In the genomic region with DNA sequence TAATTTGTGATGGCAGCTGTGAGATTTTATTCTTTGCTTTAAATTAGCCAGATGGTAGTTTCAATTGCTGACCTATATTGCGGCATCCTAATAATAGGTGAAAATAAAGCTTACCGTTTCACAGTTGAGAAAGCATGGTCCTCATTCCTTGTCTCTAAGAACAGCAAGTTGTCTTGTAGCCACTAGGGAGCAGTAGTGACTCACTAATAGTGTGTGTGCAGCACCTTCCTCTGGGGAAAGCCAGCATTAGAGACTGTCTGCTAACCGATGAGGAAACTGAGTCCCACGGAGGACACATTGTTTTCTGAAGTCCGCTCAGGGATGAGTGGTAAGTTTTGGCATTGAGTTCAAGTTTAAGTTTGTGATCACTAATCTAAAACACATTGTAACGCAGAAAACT, we compare ENCODE assay signal across 9 mouse cellular contexts. TPM values are rescaled to one million over a fixed set of nuclear protein-coding genes. Genes with fewer than 3 reads are reported as not detected.
DNase-seq lines count a peak whose midpoint lies in the region; ATAC-seq and TF ChIP-seq lines count a peak whose summit lies in the region.
"Had no signal": no experiment of that assay in that cellular context is flagged by ENCODE, and none has a peak within 500 bp of the region (broad histone marks: within the 10 kb centered on the region; RNA-seq: fewer than 3 reads in every experiment).

No protein-coding gene starts in this region.

- no peaks in the 10 kb centered on the region for H3K27me3 ChIP-seq in kidney, embryonic 14.5 days (ENCODE audit: control insufficient read depth, insufficient read depth, low read length)
- peaks cover 3% of the 10 kb centered on the region for H3K27me3 ChIP-seq in CH12.LX (replicated peaks)
- H3K27me3 ChIP-seq in intestine, embryonic 15.5 days (replicated peaks), result no peaks in the 10 kb centered on the region
- H3K27me3 ChIP-seq: liver, embryonic 13.5 days had no signal

- no peaks in the 10 kb centered on the region for H3K4me1 ChIP-seq in kidney, embryonic 14.5 days (ENCODE audit: control insufficient read depth, insufficient read depth, low read length)
- no peaks in the 10 kb centered on the region for H3K4me1 ChIP-seq in CH12.LX (ENCODE audit: control insufficient read depth in 1 of 2, insufficient read depth in 2 of 2)
- H3K4me1 ChIP-seq in intestine, embryonic 15.5 days (replicated peaks), result no peaks in the 10 kb centered on the region
- H3K4me1 ChIP-seq: liver, embryonic 13.5 days had no signal

- no peak for TF ChIP-seq POLR2A in CH12.LX (IDR thresholded peaks at IDR 0.05; ENCODE audit: low read depth, low read length)

- peak; percentile 25 for DNase-seq in kidney, adult 9 months
- DNase-seq in 416B (ENCODE audit: low read depth) (peak; percentile 44), CH12.LX (ENCODE audit: extremely low read depth) (peak; percentile 28)
- DNase-seq in hindlimb bud, embryonic 11.5 days (ENCODE audit: extremely low spot score, low read depth, low spot score), result peak; percentile 5
- no peak for DNase-seq in thymus, postnatal 10 days (ENCODE audit: low spot score in 2 of 2)
- DNase-seq: liver, embryonic 13.5 days had no signal

- no peak overlapping the region for H3K27ac ChIP-seq in kidney, embryonic 14.5 days (ENCODE audit: low read depth, low read length)
- H3K27ac ChIP-seq in CH12.LX (ENCODE audit: insufficient read depth, low read depth), result no peak overlapping the region
- no peak overlapping the region for H3K27ac ChIP-seq in intestine, embryonic 15.5 days
- H3K27ac ChIP-seq: liver, embryonic 13.5 days had no signal

- TF ChIP-seq RAD21 in CH12.LX (IDR thresholded peaks at IDR 0.05; ENCODE audit: low read depth, low read length), result peak; percentile 43

- in situ Hi-C loops in CH12.LX (cut with MboI; ENCODE audit: low pct_ligation_motif_present, low pct_unique_long_range_greater_than_20kb, low sequenced_read_pairs), result no loop called here

- H3K79me2 ChIP-seq in CH12.LX (replicated peaks; ENCODE audit: control insufficient read depth, extremely low read depth, insufficient read depth, poor library complexity, severe bottlenecking), result no peaks in the 10 kb centered on the region

- H3K4me2 ChIP-seq in kidney, embryonic 14.5 days (replicated peaks; ENCODE audit: low read depth, low read length), result no peak overlapping the region
- no peak overlapping the region for H3K4me2 ChIP-seq in CH12.LX (ENCODE audit: insufficient read depth, low read depth, poor library complexity, severe bottlenecking)
- no peak overlapping the region for H3K4me2 ChIP-seq in intestine, embryonic 15.5 days (replicated peaks)
- H3K4me2 ChIP-seq: heart, embryonic 11.5 days; liver, embryonic 13.5 days had no signal

- ATAC-seq in kidney, embryonic 14.5 days (ENCODE audit: low FRiP score, low TSS enrichment), result no peak
- no peak for ATAC-seq in intestine, embryonic 15.5 days

- 72% methylated on average over 6 of the region's 6 CpGs for WGBS in kidney, embryonic 14.5 days
- 67% methylated on average over 6 of the region's 6 CpGs for WGBS in intestine, embryonic 15.5 days

- dilution Hi-C loops in CH12.LX (cut with MboI; ENCODE audit: extremely low pct_ligation_motif_present, extremely low pct_unique_long_range_greater_than_20kb, low sequenced_read_pairs), result no loop called here

- H3K9me3 ChIP-seq in kidney, embryonic 14.5 days (ENCODE audit: control insufficient read depth, low read length), result no peaks in the 10 kb centered on the region
- H3K9me3 ChIP-seq in CH12.LX (replicated peaks; ENCODE audit: low read length), result no peaks in the 10 kb centered on the region
- H3K9me3 ChIP-seq in intestine, embryonic 15.5 days, result no peaks in the 10 kb centered on the region
- H3K9me3 ChIP-seq: liver, embryonic 13.5 days had no signal

- H3K9ac ChIP-seq in kidney, embryonic 14.5 days (ENCODE audit: low read depth, low read length), result no peak overlapping the region
- no peak overlapping the region for H3K9ac ChIP-seq in CH12.LX (ENCODE audit: insufficient read depth, low read depth)
- H3K9ac ChIP-seq in intestine, embryonic 15.5 days, result no peak overlapping the region
- H3K9ac ChIP-seq: liver, embryonic 13.5 days had no signal

- no peak overlapping the region for H3K4me3 ChIP-seq in kidney, embryonic 14.5 days (ENCODE audit: low read length)
- no peak overlapping the region for H3K4me3 ChIP-seq in CH12.LX (replicated peaks in 1 of 3; ENCODE audit: low read depth in 2 of 3, low read length in 2 of 3, poor library complexity in 1 of 3)
- no peak overlapping the region for H3K4me3 ChIP-seq in intestine, embryonic 15.5 days (replicated peaks)
- H3K4me3 ChIP-seq: liver, embryonic 13.5 days had no signal

- TF ChIP-seq EP300 in CH12.LX (IDR thresholded peaks at IDR 0.05; ENCODE audit: low read length), result no peak

- H3K36me3 ChIP-seq in kidney, embryonic 14.5 days (ENCODE audit: control insufficient read depth, insufficient read depth, low read length), result no peaks in the 10 kb centered on the region
- no peaks in the 10 kb centered on the region for H3K36me3 ChIP-seq in CH12.LX (replicated peaks in 1 of 2; ENCODE audit: control insufficient read depth in 1 of 2, insufficient read depth in 1 of 2, low read length in 1 of 2)
- H3K36me3 ChIP-seq in intestine, embryonic 15.5 days, result no peaks in the 10 kb centered on the region
- H3K36me3 ChIP-seq: liver, embryonic 13.5 days had no signal

- TF ChIP-seq CTCF in CH12.LX (conservative IDR thresholded peaks at IDR 0.05 in 1 of 2, IDR thresholded peaks at IDR 0.05 in 1 of 2; ENCODE audit: low read depth in 2 of 2, low read length in 2 of 2), result peak in 1 of 2 experiments; percentile 47; a peak in 3 of 4 replicates

TF ChIP-seq in CH12.LX, 34 proteins besides CTCF, POLR2A, EP300 and RAD21:
- TF ChIP-seq MAX (IDR thresholded peaks at IDR 0.05; ENCODE audit: low read length) (no peak), ZKSCAN1 (IDR thresholded peaks at IDR 0.05; ENCODE audit: borderline replicate concordance, low read depth, low read length) (no peak), ETS1 (conservative IDR thresholded peaks at IDR 0.05; ENCODE audit: low read depth, low read length) (no peak), ELF1 (IDR thresholded peaks at IDR 0.05; ENCODE audit: low read depth, low read length) (no peak), TCF12 (IDR thresholded peaks at IDR 0.05; ENCODE audit: low read depth, low read length) (no peak), JUND (conservative IDR thresholded peaks at IDR 0.05; ENCODE audit: low read depth, low read length) (no peak), SMC3 (IDR thresholded peaks at IDR 0.05; ENCODE audit: low read depth, low read length) (no peak)

RNA-seq across cellular contexts. Expression of a gene that starts 46.5 kb away (rescaled TPM):
- not detected in 2 replicates for polyA plus RNA-seq in kidney, embryonic 14.5 days (2014; fragmentation: Nextera tagmentation; extraction: Ambion mirVana)
- total RNA-seq in CH12.LX (2012; rRNA removed), result not detected in 2 replicates
- total RNA-seq in CH12.LX (2014; rRNA removed), result not detected in 2 replicates
- not detected in 2 replicates for polyA plus RNA-seq in CH12.LX (2012; ENCODE audit: insufficient read length, low read depth)
- 2.4 and 4.9 TPM in 2 replicates for polyA plus RNA-seq in intestine, embryonic 15.5 days (2015; fragmentation: Nextera tagmentation; extraction: Ambion mirVana)
- polyA plus RNA-seq: liver, embryonic 13.5 days had no signal

Comparison
In these comparisons a context has a peak if more than half of its experiments do, and no peak if none do; other contexts are left out.
1. DNase-seq: peak in kidney, adult 9 months (single experiment), 416B (single experiment), CH12.LX (single experiment) and hindlimb bud, embryonic 11.5 days (single experiment); none in thymus, postnatal 10 days (0 of 2).